Mouse (Mus musculus): ENCODE results near the gene Cep112.
A peak's percentile ranks its signal among the peaks of the same experiment; 100 is the strongest.

The Cep112 gene

GRCm38 (mm10) chr11:108447148-108447547 is 22.2 kb downstream of the Cep112 start:
- no peak for DNase-seq (ENCODE audit: low spot score in 2 of 2)

- DNase-seq (ENCODE audit: low spot score in 2 of 2): peak; percentile 24 to 73
These were observed 24.8 kb downstream of the Cep112 start for GRCm38 (mm10) chr11:108449811-108450210.

GRCm38 (mm10) chr11:108459599-108459998 is 34.6 kb downstream of the Cep112 start:
- DNase-seq (ENCODE audit: low spot score in 2 of 2): no peak

GRCm38 (mm10) chr11:108464138-108464537 is 39.1 kb downstream of the Cep112 start:
- DNase-seq (ENCODE audit: low spot score in 2 of 2): peak in 1 of 2 experiments; percentile 18

- DNase-seq (ENCODE audit: low spot score in 2 of 2): no peak
These were observed 39.8 kb downstream of the Cep112 start for GRCm38 (mm10) chr11:108464715-108465301.

GRCm38 (mm10) chr11:108475738-108476137 is 50.7 kb downstream of the Cep112 start:
- no peak for DNase-seq (ENCODE audit: low spot score in 2 of 2)

GRCm38 (mm10) chr11:108476226-108476625 is 51.2 kb downstream of the Cep112 start:
- DNase-seq (ENCODE audit: low spot score in 2 of 2): no peak

GRCm38 (mm10) chr11:108483976-108484375 is 59.0 kb downstream of the Cep112 start:
- DNase-seq (ENCODE audit: low spot score in 2 of 2): no peak

GRCm38 (mm10) chr11:108488256-108488655 is 63.3 kb downstream of the Cep112 start:
- DNase-seq (ENCODE audit: low spot score in 2 of 2): no peak

- no peak for DNase-seq (ENCODE audit: low spot score in 2 of 2)
These were observed 64.9 kb downstream of the Cep112 start for GRCm38 (mm10) chr11:108489863-108490262.

- no peak for DNase-seq (ENCODE audit: low spot score in 2 of 2)
These were observed 83.2 kb downstream of the Cep112 start for GRCm38 (mm10) chr11:108508190-108508589.

- DNase-seq (ENCODE audit: low spot score in 2 of 2): no peak
These were observed 102.9 kb downstream of the Cep112 start for GRCm38 (mm10) chr11:108527725-108528363.

- no peak for DNase-seq (ENCODE audit: low spot score in 2 of 2)
These were observed 107.9 kb downstream of the Cep112 start for GRCm38 (mm10) chr11:108532901-108533300.

- no peak for DNase-seq (ENCODE audit: low spot score in 2 of 2)
These were observed 109.0 kb downstream of the Cep112 start for GRCm38 (mm10) chr11:108534014-108534413.

GRCm38 (mm10) chr11:108552997-108553622 is 128.1 kb downstream of the Cep112 start:
- DNase-seq (ENCODE audit: low spot score in 2 of 2): no peak

- no peak for DNase-seq (ENCODE audit: low spot score in 2 of 2)
These were observed 128.9 kb downstream of the Cep112 start for GRCm38 (mm10) chr11:108553881-108554280.

- DNase-seq (ENCODE audit: low spot score in 2 of 2): no peak
These were observed 133.6 kb downstream of the Cep112 start for GRCm38 (mm10) chr11:108558544-108558943.

- no peak for DNase-seq (ENCODE audit: low spot score in 2 of 2)
These were observed 134.5 kb downstream of the Cep112 start for GRCm38 (mm10) chr11:108559506-108559905.

- no peak for DNase-seq (ENCODE audit: low spot score in 2 of 2)
These were observed 137.1 kb downstream of the Cep112 start for GRCm38 (mm10) chr11:108562076-108562475.

- DNase-seq (ENCODE audit: low spot score in 2 of 2): no peak
These were observed 161.7 kb downstream of the Cep112 start for GRCm38 (mm10) chr11:108586551-108587184.

GRCm38 (mm10) chr11:108593207-108593958 is 168.4 kb downstream of the Cep112 start:
- no peak for DNase-seq (ENCODE audit: low spot score in 2 of 2)
